Mouse (Mus musculus) liver (tissue): Measurements from ENCODE around the gene Hist1h4c.

Source experiments
- DNase-seq: peaks from one replicate; pipeline ENCODE4 v3.0.0-alpha.2; 2020; ENCODE audit warnings: mixed read lengths

Hist1h4c gene

GRCm38 (mm10) chr13:23698300-23698693, at the start of gene Hist1h4c:
Gene Hist1h4c (minus strand): TSS chr13:23698454.
- DNase-seq = peak; percentile 96

DNA sequence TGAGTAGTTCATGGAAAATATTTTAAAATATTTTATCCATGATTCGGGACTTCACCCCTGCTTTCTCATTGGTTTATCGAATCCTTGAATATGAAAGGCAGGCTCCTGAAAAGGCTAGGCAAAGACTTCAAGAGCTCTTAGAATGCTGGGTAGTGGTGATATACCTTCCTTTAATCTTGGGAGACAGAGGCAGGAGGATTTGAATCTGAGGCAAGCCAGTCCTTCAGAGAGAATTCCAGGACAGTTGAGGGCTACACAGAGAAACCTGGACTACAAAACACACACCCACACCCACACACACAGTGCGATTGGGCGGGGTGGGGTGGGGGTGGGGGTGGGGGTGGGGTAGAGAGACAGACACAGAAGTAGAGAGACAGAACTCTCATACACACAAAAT, 49.6 kb upstream of the Hist1h4c start:
- DNase-seq = peak; percentile 83

GRCm38 (mm10) chr13:23747081-23747891, 49.0 kb upstream of the Hist1h4c start:
- peak; percentile 61 for DNase-seq

GRCm38 (mm10) chr13:23746201-23747080, 48.2 kb upstream of the Hist1h4c start, which contains the start of gene Hist1h2bb:
Gene Hist1h2bb (plus strand): TSS chr13:23746734.
- DNase-seq = peak; percentile 84

DNA sequence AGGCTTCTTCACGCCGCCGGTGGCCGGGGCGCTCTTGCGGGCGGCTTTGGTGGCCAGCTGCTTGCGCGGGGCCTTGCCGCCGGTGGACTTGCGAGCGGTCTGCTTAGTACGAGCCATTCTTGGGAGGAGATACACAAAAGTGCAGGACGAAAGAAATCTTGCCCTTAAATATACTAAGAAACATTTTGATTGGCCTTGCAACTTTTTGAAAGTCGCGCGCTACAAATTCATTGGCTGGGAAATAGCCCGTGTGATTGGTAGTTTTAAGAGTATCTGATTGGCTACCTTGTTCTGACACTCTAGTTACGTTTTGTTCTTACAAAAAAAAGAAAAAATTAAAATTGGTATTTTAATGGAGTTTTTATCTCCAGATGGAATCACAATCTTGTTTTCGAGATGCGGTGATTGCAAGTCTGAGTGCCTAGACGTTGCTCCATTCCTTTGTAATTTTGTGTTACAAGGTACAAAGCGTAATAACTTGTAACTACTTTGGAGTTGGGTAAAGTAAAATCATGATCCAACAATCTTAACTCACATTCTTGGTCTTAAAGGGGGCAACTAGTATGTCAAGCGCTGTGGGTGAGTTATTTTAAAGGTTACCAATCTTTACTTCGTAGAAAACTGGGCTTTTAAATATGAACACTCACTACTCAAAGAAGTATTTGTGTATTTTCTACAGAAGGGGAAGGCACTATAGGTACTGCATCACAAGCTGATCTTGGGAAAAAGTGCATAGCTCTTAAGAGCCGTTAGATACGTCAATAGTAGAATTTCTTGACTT, 47.3 kb upstream of the Hist1h4c start, which contains the start of gene Hist1h3c:
Hist1h3c (minus strand) TSS at position 222 of the 781 bp plus-strand sequence.
- DNase-seq = peak; percentile 87

- peak; percentile 53 for DNase-seq
These were observed 46.4 kb upstream of the Hist1h4c start for GRCm38 (mm10) chr13:23744421-23745380.

- no peak for DNase-seq
These were observed 45.7 kb upstream of the Hist1h4c start for GRCm38 (mm10) chr13:23743963-23744362.

- DNase-seq = no peak
These were observed 45.0 kb upstream of the Hist1h4c start for GRCm38 (mm10) chr13:23743215-23743614.

DNA sequence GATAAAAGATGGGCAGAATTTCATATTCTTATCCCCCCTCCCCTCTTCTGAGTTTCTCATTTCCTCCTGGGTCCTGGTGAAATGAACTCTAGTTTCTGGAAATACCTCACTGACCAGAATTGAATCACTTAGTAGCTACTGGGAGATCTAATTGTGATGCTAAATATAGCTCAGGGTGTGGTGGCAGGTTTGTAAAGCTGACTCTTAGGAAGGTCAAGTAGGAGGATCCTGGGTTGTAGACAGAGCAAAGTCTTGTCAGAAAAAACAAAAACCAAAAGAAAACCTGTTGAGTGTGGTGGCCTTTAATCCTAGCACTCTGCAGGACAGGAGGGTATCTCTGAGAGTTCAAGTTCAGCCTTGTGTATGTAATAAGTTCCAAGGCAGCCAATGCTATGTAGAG, 43.8 kb upstream of the Hist1h4c start:
- no peak for DNase-seq

DNA sequence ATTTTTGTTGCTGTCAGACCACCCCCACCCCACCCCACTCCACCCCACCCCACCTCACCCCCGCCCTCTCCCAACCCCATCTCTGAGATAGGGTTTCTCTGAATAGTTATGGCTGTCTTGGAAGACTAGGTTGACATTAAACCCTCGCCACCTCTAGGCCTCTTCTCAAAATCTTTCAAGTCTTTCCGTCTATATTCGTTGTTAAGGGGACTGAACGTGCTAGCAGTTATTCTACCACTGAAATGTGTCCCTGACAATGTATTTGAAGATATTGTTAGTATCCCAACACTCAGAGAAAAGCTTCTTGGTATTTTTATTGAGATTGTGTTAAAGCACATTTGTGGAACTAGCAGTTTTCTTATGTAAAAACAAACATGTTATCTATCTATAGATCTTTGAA, 42.7 kb upstream of the Hist1h4c start:
- peak; percentile 55 for DNase-seq

DNA sequence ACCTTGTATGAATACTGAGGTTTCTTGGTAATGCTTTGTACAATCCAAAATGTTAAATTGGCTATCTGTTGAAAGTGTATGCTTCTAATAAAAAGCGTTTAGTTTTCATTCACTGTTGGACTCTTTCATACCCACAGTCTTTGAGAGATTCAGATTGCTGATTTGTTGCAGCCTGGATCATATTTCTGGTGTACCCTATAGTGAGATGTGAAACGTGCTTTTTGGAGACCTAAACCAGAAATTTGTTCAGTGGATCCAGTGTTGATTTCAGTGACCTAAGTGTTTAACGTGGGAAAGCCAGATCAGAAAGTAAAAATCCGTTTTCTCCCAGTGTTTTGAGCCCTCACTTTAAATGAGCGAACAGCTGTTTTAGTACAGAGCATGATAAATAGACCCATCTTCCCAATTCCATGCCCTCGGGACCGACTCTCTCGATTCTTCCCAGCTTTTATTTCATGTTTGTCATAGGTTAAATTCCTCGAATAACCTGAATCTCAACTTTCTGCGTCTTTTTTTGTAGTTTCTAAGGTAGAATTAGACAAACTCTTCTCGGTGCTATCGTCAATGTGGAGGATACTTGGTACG, 42.1 kb upstream of the Hist1h4c start:
- no peak for DNase-seq

GRCm38 (mm10) chr13:23739922-23740252, 41.6 kb upstream of the Hist1h4c start:
- DNase-seq = no peak

DNA sequence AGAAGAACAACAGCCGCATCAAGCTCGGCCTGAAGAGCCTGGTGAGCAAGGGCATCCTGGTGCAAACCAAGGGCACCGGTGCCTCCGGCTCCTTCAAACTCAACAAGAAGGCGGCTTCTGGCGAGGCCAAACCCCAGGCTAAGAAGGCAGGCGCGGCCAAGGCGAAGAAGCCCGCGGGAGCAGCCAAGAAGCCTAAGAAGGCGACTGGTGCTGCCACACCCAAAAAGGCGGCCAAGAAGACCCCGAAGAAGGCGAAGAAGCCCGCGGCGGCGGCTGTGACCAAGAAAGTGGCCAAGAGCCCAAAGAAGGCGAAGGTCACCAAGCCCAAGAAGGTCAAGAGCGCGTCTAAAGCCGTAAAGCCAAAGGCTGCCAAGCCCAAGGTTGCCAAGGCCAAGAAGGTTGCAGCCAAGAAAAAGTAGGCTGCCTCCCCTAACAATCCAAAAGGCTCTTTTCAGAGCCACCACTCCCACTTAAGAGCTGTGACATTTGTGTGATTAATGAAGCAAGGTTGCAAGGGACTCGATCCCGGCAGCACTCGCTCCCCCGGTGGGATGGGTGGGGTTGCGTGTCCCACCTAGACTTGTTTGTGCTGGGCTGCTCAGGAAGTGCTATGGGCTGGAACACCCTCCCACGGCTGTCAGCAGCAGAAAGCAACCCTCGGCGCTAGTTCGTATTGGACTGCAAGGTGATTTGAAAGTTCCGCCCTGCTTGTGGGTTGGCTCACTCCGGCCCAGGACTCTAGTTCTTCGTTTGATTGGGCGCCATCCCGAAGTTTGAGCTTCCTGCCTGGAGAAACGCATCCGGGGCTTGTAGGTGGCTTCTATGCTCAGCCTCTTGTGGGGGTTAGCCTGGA, 41.0 kb upstream of the Hist1h4c start:
- DNase-seq = peak; percentile 93

DNA sequence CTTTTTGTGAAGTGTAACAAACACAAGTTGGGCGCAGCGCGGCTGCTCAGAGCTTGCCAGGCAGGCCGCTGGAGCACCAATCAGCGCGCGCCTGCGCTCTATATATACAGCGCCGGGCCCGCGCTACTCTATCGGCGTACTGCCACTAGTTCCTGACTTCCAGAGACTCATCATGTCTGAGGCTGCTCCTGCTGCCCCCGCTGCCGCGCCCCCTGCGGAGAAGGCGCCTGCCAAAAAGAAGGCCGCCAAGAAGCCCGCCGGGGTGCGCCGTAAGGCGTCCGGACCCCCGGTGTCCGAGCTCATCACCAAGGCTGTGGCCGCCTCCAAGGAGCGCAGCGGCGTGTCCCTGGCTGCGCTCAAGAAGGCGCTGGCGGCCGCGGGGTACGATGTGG, 40.4 kb upstream of the Hist1h4c start, which contains the start of gene Hist1h1c:
Hist1h1c (plus strand) TSS at position 132 of the 392 bp plus-strand sequence.
- DNase-seq = peak; percentile 96

DNA sequence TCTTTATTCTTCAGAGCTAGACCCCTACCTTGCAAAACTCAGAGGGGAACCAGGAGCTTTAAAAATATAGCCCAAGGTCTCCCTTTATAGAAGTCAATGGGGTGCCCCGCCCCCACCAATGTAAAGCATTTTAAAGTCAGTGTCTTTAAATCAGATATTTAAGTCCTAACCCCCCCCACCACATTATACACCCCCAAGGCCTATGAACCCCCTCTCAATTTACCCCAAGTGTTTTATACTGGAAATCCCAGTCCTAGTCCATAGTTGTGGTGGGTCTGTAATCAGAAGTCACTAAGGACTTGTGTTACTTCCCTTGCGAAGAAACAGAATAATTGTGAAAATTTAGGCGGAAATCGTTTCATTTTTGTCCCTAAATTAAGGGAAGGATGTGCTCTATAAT, 39.8 kb upstream of the Hist1h4c start:
- peak; percentile 65 for DNase-seq

DNA sequence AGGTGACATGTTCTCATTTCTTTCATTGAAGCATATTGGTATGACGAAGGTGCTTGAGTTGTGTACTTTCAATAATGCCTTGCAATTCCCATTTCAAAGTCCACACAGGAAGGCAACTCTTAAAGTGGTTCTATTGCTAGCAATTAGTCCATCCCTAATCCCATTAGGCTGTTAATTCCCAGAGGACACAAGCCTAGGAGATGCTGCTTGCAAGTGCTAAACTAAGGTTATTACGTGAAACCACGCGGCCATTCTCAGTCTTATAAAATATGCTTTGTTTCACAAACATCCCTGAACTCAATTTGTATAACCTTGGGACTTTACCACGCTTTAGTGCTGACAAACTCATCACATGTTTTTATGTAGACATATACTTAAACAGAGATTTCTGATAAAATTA, 38.8 kb upstream of the Hist1h4c start:
- no peak for DNase-seq

- DNase-seq = no peak
These were observed 34.0 kb upstream of the Hist1h4c start for GRCm38 (mm10) chr13:23732156-23732804.

DNA sequence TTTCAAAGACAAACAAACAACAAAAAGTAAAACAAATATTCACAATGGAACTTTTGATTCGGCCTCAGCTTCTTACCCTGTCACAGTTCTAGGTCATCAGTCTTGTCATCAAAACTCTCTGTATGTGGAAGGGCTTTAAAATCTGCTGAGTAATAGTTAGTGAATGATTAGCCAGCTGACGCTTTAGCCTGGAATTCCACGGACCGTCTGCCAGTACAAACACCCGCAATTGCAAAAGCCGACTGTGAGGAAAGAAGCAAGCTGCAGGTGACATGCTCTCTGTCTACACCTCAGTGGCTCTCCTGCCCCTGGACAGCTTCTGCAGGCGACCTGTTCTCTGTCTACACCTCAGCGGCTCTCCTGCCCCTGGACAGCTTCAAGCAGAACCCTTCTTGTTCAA, 32.2 kb upstream of the Hist1h4c start:
- no peak for DNase-seq

- no peak for DNase-seq
These were observed 31.5 kb upstream of the Hist1h4c start for GRCm38 (mm10) chr13:23729706-23730105.

DNA sequence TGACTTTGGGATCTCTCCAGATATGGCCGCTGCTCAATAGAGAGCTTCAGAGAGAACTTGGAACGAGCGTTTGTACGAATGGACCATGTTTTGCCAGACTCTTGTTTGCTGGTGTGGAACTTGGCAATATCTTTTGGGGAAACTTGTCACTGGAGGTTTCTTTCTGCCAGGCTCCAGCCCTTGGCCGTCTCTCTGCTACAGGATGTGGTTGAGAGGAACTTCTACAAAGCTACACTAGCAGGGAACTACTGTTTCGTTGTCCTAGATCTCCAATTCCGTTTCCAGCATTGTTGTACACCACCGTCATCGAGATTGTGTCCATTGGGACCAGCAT, 30.9 kb upstream of the Hist1h4c start:
- DNase-seq = no peak
